Mouse (Mus musculus): Measurements from ENCODE around the gene Slc10a3.
A peak's percentile ranks its signal among the peaks of the same experiment; 100 is the strongest.

DNA sequence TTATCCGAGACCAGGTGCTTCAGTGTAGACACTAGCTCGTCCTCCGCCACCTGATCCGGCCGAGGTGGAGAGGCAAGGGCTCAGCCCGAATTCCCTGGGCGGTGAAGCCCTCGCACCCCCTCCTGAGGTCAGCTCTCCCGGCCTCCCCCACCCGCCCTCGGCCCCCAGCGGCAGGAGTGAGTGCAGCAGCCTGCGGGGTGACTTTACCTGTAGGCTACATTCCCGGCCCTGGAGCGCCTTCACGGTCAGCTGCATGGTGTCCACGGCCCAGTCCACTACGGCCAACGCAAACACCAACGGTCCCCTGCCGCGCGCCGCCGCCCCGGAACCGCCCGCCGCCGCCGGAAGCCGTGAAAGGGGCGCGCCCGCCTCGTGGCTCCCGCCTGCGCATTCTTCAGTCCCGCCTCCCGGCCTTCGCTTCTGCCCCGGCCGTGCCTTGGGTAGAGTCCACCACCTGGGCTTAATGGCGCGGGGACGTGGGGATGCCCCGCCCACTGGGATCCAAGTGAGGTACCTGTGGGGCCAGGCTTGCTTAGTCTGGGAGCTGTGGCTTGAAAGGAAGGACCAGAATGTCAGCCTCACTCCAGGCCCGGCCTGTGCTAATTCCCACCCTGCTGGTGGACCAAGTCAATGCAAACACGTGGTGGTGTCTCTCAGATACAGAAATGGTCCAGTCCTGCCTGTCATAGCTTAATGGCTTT, 4.8 kb downstream of the Slc10a3 start:
- TF ChIP-seq ZC3H11A (IDR thresholded peaks at IDR 0.05; ENCODE audit: low read depth, low read length) (no peak), UBTF (IDR thresholded peaks at IDR 0.05; ENCODE audit: low read depth, low read length) (no peak), CTCF (conservative IDR thresholded peaks at IDR 0.05 in 1 of 2, IDR thresholded peaks at IDR 0.05 in 1 of 2; ENCODE audit: low read depth in 2 of 2, low read length in 2 of 2) (no peak), POLR2A (IDR thresholded peaks at IDR 0.05; ENCODE audit: low read depth, low read length) (peak; percentile 68), EP300 (IDR thresholded peaks at IDR 0.05; ENCODE audit: low read length) (no peak), TBP (conservative IDR thresholded peaks at IDR 0.05; ENCODE audit: low read depth, low read length) (no peak), ZMIZ1 (IDR thresholded peaks at IDR 0.05; ENCODE audit: low read depth, low read length) (no peak; the same call in 1 of the 2 replicates), CHD1 (IDR thresholded peaks at IDR 0.05; ENCODE audit: low read depth, low read length) (no peak), MAFK (IDR thresholded peaks at IDR 0.05; ENCODE audit: insufficient replicate concordance, low read length) (no peak)
